Mouse (Mus musculus): Measurements from ENCODE around the gene Ugt2b35. TPM values are rescaled to one million over a fixed set of nuclear protein-coding genes. Genes with fewer than 3 reads are reported as not detected.
"Not testable (repeated sequence)": the region's sequence is repeated elsewhere in the genome, so short reads cannot be mapped to it uniquely, and the experiment has no call there.

Gene Ugt2b35
- not detected in 2 replicates for polyA plus RNA-seq (2012; rRNA removed)

- no peak for DNase-seq (ENCODE audit: extremely low spot score in 1 of 2, low spot score in 1 of 2)
Measured at GRCm38 (mm10) chr5:87000395-87001073, at the start of gene Ugt2b35. Ugt2b35 (plus strand) TSS chr5:87000860.

- no peak for DNase-seq (ENCODE audit: extremely low spot score in 1 of 2, low spot score in 1 of 2)
Measured at GRCm38 (mm10) chr5:86960504-86960903, 40.2 kb upstream of the Ugt2b35 start.

- DNase-seq (ENCODE audit: extremely low spot score in 1 of 2, low spot score in 1 of 2), result no peak
Measured at GRCm38 (mm10) chr5:86961587-86962358, 38.9 kb upstream of the Ugt2b35 start.

DNA sequence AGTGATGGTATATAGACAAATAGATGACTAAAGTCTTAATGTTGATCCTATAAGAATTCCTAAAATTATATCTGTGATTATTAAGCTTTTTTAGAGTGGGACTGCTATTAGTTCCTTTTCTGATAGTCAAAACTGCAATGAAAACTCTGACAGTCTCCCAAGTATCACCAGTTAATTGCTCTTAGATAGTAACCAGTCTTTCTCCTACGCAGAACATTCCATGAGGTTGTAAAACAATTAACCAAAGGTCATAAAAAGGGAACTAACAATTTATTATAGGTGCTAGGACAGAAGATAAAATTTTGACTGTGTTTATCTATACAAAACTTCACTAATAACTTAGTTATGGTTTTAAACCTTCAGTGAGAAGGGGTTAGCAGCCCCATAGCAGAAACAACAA lies 37.8 kb upstream of the Ugt2b35 start:
- not testable (repeated sequence) for DNase-seq (ENCODE audit: extremely low spot score in 1 of 2, low spot score in 1 of 2)

GRCm38 (mm10) chr5:86967271-86967670 lies 33.4 kb upstream of the Ugt2b35 start:
- not testable (repeated sequence) for DNase-seq (ENCODE audit: extremely low spot score in 1 of 2, low spot score in 1 of 2)

DNA sequence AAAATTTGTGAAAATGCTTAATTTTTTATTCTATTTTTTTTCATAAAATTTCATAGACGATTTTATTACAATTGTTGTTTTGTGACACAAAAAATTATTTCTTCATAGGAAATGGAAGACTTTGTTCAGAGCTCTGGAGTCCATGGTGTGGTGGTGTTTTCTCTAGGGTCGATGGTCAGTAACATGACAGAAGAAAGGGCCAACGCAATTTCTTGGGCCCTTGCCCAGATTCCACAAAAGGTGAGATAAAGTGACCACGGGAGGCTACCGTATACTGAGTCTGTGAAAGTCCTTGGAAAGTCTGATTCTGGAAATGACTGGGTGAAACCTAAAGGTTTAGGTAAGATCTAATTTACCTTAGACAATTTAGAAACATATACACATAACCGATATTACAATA lies 4.1 kb downstream of the Ugt2b35 start:
- DNase-seq (ENCODE audit: extremely low spot score in 1 of 2, low spot score in 1 of 2), result no peak

GRCm38 (mm10) chr5:87015477-87015876 lies 14.8 kb downstream of the Ugt2b35 start:
- no peak for DNase-seq (ENCODE audit: extremely low spot score in 1 of 2, low spot score in 1 of 2)

- DNase-seq (ENCODE audit: extremely low spot score in 1 of 2, low spot score in 1 of 2), result no peak
Measured at GRCm38 (mm10) chr5:87027359-87027758, 26.7 kb downstream of the Ugt2b35 start.

GRCm38 (mm10) chr5:87030624-87031023 lies 30.0 kb downstream of the Ugt2b35 start:
- DNase-seq (ENCODE audit: extremely low spot score in 1 of 2, low spot score in 1 of 2), result no peak

Other genes starting within 250 kb of the Ugt2b35 start
- gene Ythdc1, start 196.6 kb upstream of the Ugt2b35 start, polyA plus RNA-seq (2012; rRNA removed), result 62.7 and 71.0 TPM in 2 replicates
- gene Ugt2b34, start 93.9 kb upstream of the Ugt2b35 start, polyA plus RNA-seq (2012; rRNA removed), result 0.02 TPM in 1 of 2 replicates, not detected in the other
- not detected in 2 replicates for gene Ugt2b1, start 74.3 kb upstream of the Ugt2b35 start, polyA plus RNA-seq (2012; rRNA removed)
- gene Ugt2b36, start 91.7 kb downstream of the Ugt2b35 start, polyA plus RNA-seq (2012; rRNA removed), result not detected in 2 replicates
- gene Ugt2b5, start 139.5 kb downstream of the Ugt2b35 start, polyA plus RNA-seq (2012; rRNA removed), result not detected in 2 replicates